Mouse (Mus musculus) ovary, adult 2 months (tissue): Measurements from ENCODE around the gene Lce6a. TPM values are rescaled to one million over a fixed set of nuclear protein-coding genes. Genes with fewer than 3 reads are reported as not detected.

ENCODE experiments used
- polyA plus RNA-seq: library from polyadenylated mRNA; depleted of rRNA; stranded (reverse); fragments of >200 nt; gene quantifications from 2 replicates; pipeline ENCODE4 v1.2.3, GENCODE M21; 2012; rRNA removed

Lce6a gene
- not detected in 2 replicates for polyA plus RNA-seq

GRCm38 (mm10) chr3:92621560-92621959, at the start of gene Lce6a:
TSS of gene Lce6a (minus strand) at chr3:92621660.

GRCm38 (mm10) chr3:92670215-92670614, 48.8 kb upstream of the Lce6a start, which contains the start of gene Lce1a2:
TSS of gene Lce1a2 (minus strand) at chr3:92670315.

GRCm38 (mm10) chr3:92656826-92657225, 35.4 kb upstream of the Lce6a start, which contains the start of gene Lce1b:
TSS of gene Lce1b (minus strand) at chr3:92656926.

GRCm38 (mm10) chr3:92648207-92648606, 26.7 kb upstream of the Lce6a start, which contains the start of gene Lce1a1:
TSS of gene Lce1a1 (minus strand) at chr3:92648307.

GRCm38 (mm10) chr3:92607392-92607791, 14.1 kb downstream of the Lce6a start, which contains the start of gene 2210017I01Rik:
TSS of gene 2210017I01Rik (minus strand) at chr3:92607492.

GRCm38 (mm10) chr3:92588858-92589257, 32.6 kb downstream of the Lce6a start, which contains the start of gene Smcp:
TSS of gene Smcp (minus strand) at chr3:92588997.

GRCm38 (mm10) chr3:92573449-92574041, 47.9 kb downstream of the Lce6a start, which contains the start of gene Ivl:
TSS of gene Ivl (minus strand) at chr3:92573735.

Other genes with a start within 250 kb of the Lce6a start
- gene Sprr2h, start 236.0 kb downstream of the Lce6a start, polyA plus RNA-seq: not detected in 2 replicates
- not detected in 2 replicates for gene Sprr2i, start 213.7 kb downstream of the Lce6a start, polyA plus RNA-seq
- not detected in 2 replicates for gene Sprr2j-ps, start 203.6 kb downstream of the Lce6a start, polyA plus RNA-seq
- gene Gm9774, start 192.2 kb downstream of the Lce6a start, polyA plus RNA-seq: 7.6 and 8.8 TPM in 2 replicates
- gene Sprr2k, start 189.1 kb downstream of the Lce6a start, polyA plus RNA-seq: not detected in 2 replicates
- not detected in 2 replicates for gene Sprr1b, start 182.9 kb downstream of the Lce6a start, polyA plus RNA-seq
- gene Sprr3, start 162.9 kb downstream of the Lce6a start, polyA plus RNA-seq: 0.25 TPM in 1 of 2 replicates, not detected in the other
- 1.1 and 13.1 TPM in 2 replicates for gene Sprr1a, start 135.8 kb downstream of the Lce6a start, polyA plus RNA-seq
- not detected in 2 replicates for gene Sprr4, start 121.2 kb downstream of the Lce6a start, polyA plus RNA-seq
- gene 2310046K23Rik, start 87.1 kb downstream of the Lce6a start, polyA plus RNA-seq: not detected in 2 replicates
- gene Ivl, start 47.9 kb downstream of the Lce6a start, polyA plus RNA-seq: not detected in 2 replicates
- gene Smcp, start 32.7 kb downstream of the Lce6a start, polyA plus RNA-seq: not detected in 2 replicates
- gene 2210017I01Rik, start 14.2 kb downstream of the Lce6a start, polyA plus RNA-seq: not detected in 2 replicates
- not detected in 2 replicates for gene Lce1a1, start 26.6 kb upstream of the Lce6a start, polyA plus RNA-seq
- 0.26 TPM in 1 of 2 replicates, not detected in the other for gene Lce1b, start 35.3 kb upstream of the Lce6a start, polyA plus RNA-seq
- not detected in 2 replicates for gene Lce1a2, start 48.7 kb upstream of the Lce6a start, polyA plus RNA-seq
- not detected in 2 replicates for gene Lce1c, start 57.6 kb upstream of the Lce6a start, polyA plus RNA-seq
- gene Lce1d, start 65.5 kb upstream of the Lce6a start, polyA plus RNA-seq: not detected in 2 replicates
- gene Lce1e, start 87.4 kb upstream of the Lce6a start, polyA plus RNA-seq: not detected in 2 replicates
- 0.22 TPM in 1 of 2 replicates, not detected in the other for gene Lce1f, start 98.7 kb upstream of the Lce6a start, polyA plus RNA-seq
- not detected in 2 replicates for gene Gm38119, start 117.4 kb upstream of the Lce6a start, polyA plus RNA-seq
- gene Lce1g, start 130.7 kb upstream of the Lce6a start, polyA plus RNA-seq: not detected in 2 replicates
- not detected in 2 replicates for gene Lce1h, start 143.4 kb upstream of the Lce6a start, polyA plus RNA-seq
- gene Lce1i, start 157.2 kb upstream of the Lce6a start, polyA plus RNA-seq: not detected in 2 replicates
- 0.60 TPM in 1 of 2 replicates, not detected in the other for gene Lce1j, start 168.9 kb upstream of the Lce6a start, polyA plus RNA-seq
- not detected in 2 replicates for gene Lce1k, start 186.2 kb upstream of the Lce6a start, polyA plus RNA-seq
- gene Kprp, start 205.6 kb upstream of the Lce6a start, polyA plus RNA-seq: not detected in 2 replicates
- gene Lce1l, start 229.6 kb upstream of the Lce6a start, polyA plus RNA-seq: not detected in 2 replicates
- not detected in 2 replicates for gene 2310050C09Rik, start 248.6 kb upstream of the Lce6a start, polyA plus RNA-seq